Mouse (Mus musculus): ENCODE measurements around the gene Slc29a3. TPM values are rescaled to one million over a fixed set of nuclear protein-coding genes. Genes with fewer than 3 reads are reported as not detected.
A peak's percentile ranks its signal among the peaks of the same experiment; 100 is the strongest.
"Not testable (repeated sequence)": the region's sequence is repeated elsewhere in the genome, so short reads cannot be mapped to it uniquely, and the experiment has no call there.

Slc29a3 gene
- polyA plus RNA-seq, 1 experiment from 2014 or later, result 11.8 TPM

DNA sequence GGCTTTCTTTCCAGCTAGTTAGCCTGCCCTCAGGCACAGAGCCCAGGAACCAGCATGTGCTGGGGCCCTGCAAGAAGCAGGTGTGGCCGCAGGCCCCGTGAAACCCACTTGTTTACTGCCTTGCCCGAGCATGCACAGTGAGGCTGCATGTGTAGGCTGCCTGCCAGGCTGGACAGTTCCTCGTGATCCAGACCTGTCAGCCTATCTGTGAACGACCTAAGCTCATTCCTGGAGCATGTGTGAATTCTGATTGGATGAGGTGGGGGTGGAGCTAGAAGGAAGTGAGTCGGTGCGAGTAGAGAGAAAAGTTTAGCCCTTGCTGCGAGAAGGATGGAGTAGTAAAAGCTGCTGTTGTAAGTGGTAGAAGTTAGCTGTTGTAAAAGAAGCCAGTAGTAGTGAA lies 40.3 kb downstream of the Slc29a3 start:
- H3K4me1 ChIP-seq (replicated peaks); H3K27ac ChIP-seq; H3K4me3 ChIP-seq; DNase-seq (ENCODE audit: low spot score); H3K27me3 ChIP-seq (ENCODE audit: insufficient read depth, poor library complexity, severe bottlenecking): not testable (repeated sequence)
- H3K9me3 ChIP-seq, result peaks cover 17% of the 10 kb centered on the region
- H3K36me3 ChIP-seq, result peaks cover 37% of the 10 kb centered on the region
- 68% methylated on average over 8 of the region's 8 CpGs for WGBS

DNA sequence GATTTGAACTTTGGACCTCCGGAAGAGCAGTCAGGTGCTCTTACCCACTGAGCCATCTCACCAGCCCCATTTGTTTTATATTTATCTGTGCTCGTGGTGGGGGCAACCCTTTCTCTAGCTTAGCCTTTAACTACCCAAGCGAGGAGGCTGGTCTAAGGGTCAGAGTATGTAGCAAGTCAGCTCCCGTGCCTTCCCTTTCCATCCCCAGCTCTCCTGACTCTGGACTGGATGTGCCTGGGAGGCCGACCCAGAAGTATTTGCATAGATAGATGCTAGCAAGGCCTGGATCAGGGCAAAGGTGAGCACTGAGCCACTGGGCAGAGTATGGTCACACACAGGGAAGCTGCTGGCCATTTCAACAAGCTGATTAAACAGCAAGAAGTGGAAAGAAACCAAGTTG lies 43.8 kb downstream of the Slc29a3 start:
- peaks cover 6% of the 10 kb centered on the region for H3K9me3 ChIP-seq
- H3K4me1 ChIP-seq (replicated peaks), result no peaks in the 10 kb centered on the region
- no peak for DNase-seq (ENCODE audit: low spot score)
- H3K27ac ChIP-seq, result no peak overlapping the region
- no peaks in the 10 kb centered on the region for H3K27me3 ChIP-seq (ENCODE audit: insufficient read depth, poor library complexity, severe bottlenecking)
- H3K4me3 ChIP-seq, result no peak overlapping the region
- WGBS, result 88% methylated on average over 5 of the region's 5 CpGs
- peaks cover 11% of the 10 kb centered on the region for H3K36me3 ChIP-seq

DNA sequence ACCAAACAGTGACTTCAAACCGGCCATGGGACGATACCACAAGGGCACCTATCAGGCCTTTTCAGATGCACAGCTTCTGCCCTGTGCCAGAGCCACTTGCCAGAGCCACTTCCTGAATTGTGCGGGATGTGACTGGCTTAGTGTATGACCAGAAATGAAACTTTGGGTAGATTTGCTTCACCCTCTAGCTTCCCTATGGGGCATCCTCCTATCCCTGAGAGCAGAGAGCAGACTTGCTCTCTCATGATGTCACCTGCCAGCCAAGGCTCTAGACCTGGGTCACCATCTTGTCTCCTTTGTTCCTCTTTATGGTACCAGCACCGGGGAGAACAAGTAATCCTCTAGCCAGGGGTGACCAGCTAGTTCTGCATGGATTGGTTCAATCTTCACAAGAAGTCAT lies 46.3 kb downstream of the Slc29a3 start:
- no peak for DNase-seq (ENCODE audit: low spot score)
- no peak overlapping the region for H3K4me3 ChIP-seq
- H3K27ac ChIP-seq, result no peak overlapping the region
- no peaks in the 10 kb centered on the region for H3K4me1 ChIP-seq (replicated peaks)
- no peaks in the 10 kb centered on the region for H3K36me3 ChIP-seq
- H3K27me3 ChIP-seq (ENCODE audit: insufficient read depth, poor library complexity, severe bottlenecking), result no peaks in the 10 kb centered on the region
- no peaks in the 10 kb centered on the region for H3K9me3 ChIP-seq
- 89% methylated on average over 4 of the region's 4 CpGs for WGBS

DNA sequence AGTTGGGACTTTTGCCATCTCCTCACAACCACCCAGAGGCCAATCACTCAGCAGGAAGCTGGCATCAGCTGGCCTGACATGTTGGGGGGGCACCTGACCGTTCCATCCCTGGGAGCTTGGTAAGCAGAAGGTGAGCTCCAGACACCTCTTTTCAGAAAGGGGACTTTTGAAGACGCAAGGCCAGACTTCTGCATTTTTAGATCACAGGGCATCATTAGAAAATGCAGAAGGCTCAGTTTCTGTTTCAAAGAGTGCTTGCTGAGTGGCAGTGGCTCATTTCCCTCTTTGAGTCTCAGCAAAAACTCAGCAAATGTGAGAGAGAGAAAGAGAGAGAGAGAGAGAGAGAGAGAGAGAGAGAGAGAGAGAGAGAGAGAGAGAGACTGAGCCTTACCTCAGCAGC lies 47.5 kb downstream of the Slc29a3 start:
- DNase-seq (ENCODE audit: low spot score), result no peak
- Histone ChIP-seq H3K27me3 (ENCODE audit: insufficient read depth, poor library complexity, severe bottlenecking) (no peaks in the 10 kb centered on the region), H3K27ac (no peak overlapping the region), H3K9me3 (no peaks in the 10 kb centered on the region), H3K36me3 (no peaks in the 10 kb centered on the region), H3K4me3 (no peak overlapping the region), H3K4me1 (replicated peaks) (no peaks in the 10 kb centered on the region)
- WGBS, result 65% methylated on average over 2 of the region's 2 CpGs

DNA sequence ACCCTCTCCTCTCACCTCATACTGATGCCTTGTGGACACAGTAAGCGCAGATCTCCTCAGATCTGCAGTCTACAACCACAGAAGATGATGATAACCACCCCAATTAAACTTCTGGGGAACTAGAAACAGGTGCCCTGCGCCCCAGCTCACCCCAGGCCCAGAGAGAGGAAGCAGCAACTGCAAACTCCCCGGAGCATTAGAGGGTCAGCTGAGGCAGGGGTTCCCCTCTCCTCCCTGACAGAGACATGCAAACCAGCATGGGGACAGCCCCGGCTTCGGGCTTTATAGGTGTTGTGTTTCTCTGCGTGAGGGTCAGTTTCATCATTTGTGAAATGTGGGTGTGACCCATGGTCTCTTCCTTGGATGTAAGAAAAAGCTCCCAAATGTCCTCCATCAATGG lies 54.8 kb downstream of the Slc29a3 start:
- DNase-seq (ENCODE audit: low spot score), result no peak
- H3K36me3 ChIP-seq, result no peaks in the 10 kb centered on the region
- WGBS, result 84% methylated on average over 6 of the region's 6 CpGs
- no peak overlapping the region for H3K4me3 ChIP-seq
- no peaks in the 10 kb centered on the region for H3K9me3 ChIP-seq
- no peak overlapping the region for H3K27ac ChIP-seq
- no peaks in the 10 kb centered on the region for H3K4me1 ChIP-seq (replicated peaks)
- H3K27me3 ChIP-seq (ENCODE audit: insufficient read depth, poor library complexity, severe bottlenecking), result peaks cover 12% of the 10 kb centered on the region; the same call in 1 of the 2 replicates

DNA sequence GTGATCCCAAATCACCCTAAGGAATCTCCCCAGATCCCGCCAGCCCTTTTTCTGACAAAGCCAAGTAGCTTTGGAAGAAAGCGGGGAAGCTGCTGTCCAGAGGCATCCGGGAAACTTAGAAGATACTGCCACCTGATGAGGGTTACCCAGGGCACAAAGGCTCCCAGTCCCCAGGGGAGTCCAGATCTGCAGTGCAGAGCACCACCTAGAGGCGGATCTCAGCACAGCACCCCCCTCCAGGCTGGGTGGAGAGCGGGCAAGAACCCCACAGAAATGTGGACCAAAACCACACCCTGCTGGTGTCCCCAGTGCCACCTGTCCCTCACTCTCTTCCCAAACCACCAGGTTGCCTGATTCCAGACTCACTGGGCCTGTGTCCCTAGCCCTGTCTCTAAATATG lies 55.6 kb downstream of the Slc29a3 start:
- H3K4me1 ChIP-seq (replicated peaks), result no peaks in the 10 kb centered on the region
- 15% methylated on average over 5 of the region's 5 CpGs for WGBS
- H3K9me3 ChIP-seq, result no peaks in the 10 kb centered on the region
- no peak overlapping the region for H3K4me3 ChIP-seq
- H3K27ac ChIP-seq, result no peak overlapping the region
- no peaks in the 10 kb centered on the region for H3K36me3 ChIP-seq
- DNase-seq (ENCODE audit: low spot score), result peak; percentile 66
- H3K27me3 ChIP-seq (ENCODE audit: insufficient read depth, poor library complexity, severe bottlenecking), result peaks cover 12% of the 10 kb centered on the region; the same call in 1 of the 2 replicates

DNA sequence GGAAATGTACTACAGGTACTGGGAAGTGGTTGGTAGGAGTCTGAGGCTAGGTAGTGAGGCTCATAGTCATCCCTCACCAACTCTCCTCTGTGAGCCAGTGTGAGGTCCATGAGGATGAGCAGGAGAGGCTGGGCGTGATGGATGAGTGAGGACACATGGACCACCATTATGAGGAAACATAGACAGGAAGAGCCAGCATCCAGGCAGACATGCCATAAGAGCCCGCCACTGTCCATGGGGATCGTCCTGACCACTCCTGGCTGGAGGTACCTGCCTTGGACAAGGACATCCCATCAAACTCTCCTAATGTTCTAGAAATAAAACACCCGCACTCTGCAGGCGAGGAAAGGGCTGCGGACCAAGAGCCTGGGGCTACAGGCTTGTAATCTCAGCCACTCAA lies 56.2 kb downstream of the Slc29a3 start, which contains the start of gene Cdh23:
TSS of gene Cdh23 (minus strand) at position 101 of the 400 bp plus-strand sequence.
- Histone ChIP-seq H3K4me1 (replicated peaks) (no peaks in the 10 kb centered on the region), H3K9me3 (no peaks in the 10 kb centered on the region), H3K27me3 (ENCODE audit: insufficient read depth, poor library complexity, severe bottlenecking) (peaks cover 15% of the 10 kb centered on the region; the same call in 1 of the 2 replicates), H3K4me3 (no peak within 1 kb of the TSS), H3K36me3 (no peaks in the 10 kb centered on the region), H3K27ac (no peak within 1 kb of the TSS)
- no peak for DNase-seq (ENCODE audit: low spot score)
- 88% methylated on average over 6 of the region's 6 CpGs for WGBS

DNA sequence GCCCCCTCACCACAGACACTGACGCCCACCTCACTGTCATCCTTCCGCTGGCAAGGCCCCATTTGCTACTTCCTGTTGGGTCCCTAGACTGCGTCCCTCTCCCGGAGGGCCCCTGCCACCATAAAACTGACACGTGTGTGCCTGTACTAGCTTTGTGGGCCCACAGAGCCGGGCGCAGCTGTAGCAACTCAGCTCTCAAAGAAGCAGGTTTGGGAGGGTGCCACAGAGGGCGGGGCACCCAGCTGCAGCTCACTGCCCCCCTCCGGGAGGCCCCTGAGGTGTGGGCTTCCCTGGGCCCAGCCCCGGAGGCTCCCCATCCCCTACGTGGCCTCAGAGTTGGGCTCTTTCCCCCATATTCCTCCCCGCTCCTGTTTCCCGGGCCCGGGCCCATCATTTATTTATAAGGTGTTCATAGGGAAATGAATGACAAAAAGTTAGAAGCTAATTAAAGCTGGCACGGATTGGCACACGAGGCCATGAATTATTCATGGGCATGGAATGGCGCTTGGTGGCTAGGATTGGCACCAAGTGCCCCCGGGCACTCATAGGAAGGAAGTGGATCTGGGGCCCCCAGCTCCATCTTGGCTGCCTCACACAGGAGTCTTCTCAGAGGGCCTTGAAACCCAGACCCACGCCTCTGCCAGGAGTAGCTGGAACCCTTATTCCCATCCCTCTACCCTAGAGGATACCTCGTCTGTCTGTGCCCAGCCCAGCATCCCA lies 60.8 kb downstream of the Slc29a3 start:
- no peak overlapping the region for H3K27ac ChIP-seq
- WGBS, result 82% methylated on average over 20 of the region's 20 CpGs
- H3K9me3 ChIP-seq, result no peaks in the 10 kb centered on the region
- H3K4me1 ChIP-seq (replicated peaks), result peaks cover 9% of the 10 kb centered on the region
- no peaks in the 10 kb centered on the region for H3K36me3 ChIP-seq
- no peak overlapping the region for H3K4me3 ChIP-seq
- H3K27me3 ChIP-seq (ENCODE audit: insufficient read depth, poor library complexity, severe bottlenecking), result peaks cover 48% of the 10 kb centered on the region
- DNase-seq (ENCODE audit: low spot score), result no peak

DNA sequence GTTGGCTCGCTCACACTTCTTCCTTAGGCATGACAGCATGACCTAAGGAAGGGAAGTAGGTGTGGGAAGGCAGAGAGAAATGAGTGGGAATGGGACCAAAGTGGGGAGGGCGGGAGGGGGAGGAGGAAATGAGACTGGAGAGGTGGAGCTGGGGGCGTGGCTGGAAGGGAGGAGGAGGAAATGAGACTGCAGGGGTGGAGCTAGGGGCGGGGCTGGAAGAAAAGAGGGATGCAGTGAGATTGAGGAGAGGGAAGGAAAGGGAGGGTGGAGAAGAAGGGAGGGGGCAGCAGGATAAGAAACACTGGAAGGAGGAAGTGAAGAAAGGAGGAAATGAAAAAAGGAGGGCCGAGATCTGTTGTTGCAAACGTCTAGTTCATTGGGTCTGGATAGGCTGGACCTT lies 61.6 kb downstream of the Slc29a3 start:
- H3K27me3 ChIP-seq (ENCODE audit: insufficient read depth, poor library complexity, severe bottlenecking), result peaks cover 57% of the 10 kb centered on the region
- no peak for DNase-seq (ENCODE audit: low spot score)
- no peak overlapping the region for H3K27ac ChIP-seq
- WGBS, result 51% methylated on average over 6 of the region's 6 CpGs
- no peak overlapping the region for H3K4me3 ChIP-seq
- peaks cover 18% of the 10 kb centered on the region for H3K4me1 ChIP-seq (replicated peaks)
- no peaks in the 10 kb centered on the region for H3K9me3 ChIP-seq
- no peaks in the 10 kb centered on the region for H3K36me3 ChIP-seq

DNA sequence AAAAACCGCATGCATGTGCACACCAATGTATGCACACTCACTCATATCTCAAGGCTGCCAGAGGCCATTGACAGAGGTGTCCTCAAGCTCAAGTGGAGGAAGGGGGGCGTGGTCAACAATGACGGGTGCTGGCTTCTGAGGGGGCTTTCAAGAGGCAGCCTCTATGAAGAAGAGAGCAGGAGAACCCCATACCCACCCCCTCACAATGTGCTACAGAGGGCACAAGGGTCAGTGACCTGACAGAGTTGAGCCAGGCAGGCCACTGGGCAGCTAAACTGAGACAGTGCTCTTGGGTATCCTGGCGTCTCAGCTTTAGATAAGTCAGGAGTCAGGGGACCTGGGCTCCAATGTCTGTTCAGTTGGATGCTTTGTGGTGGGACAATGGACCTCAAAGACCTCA lies 63.2 kb downstream of the Slc29a3 start:
- Histone ChIP-seq H3K9me3 (no peaks in the 10 kb centered on the region), H3K36me3 (no peaks in the 10 kb centered on the region), H3K4me1 (replicated peaks) (peaks cover 26% of the 10 kb centered on the region), H3K4me3 (no peak overlapping the region), H3K27me3 (ENCODE audit: insufficient read depth, poor library complexity, severe bottlenecking) (peaks cover 72% of the 10 kb centered on the region), H3K27ac (no peak overlapping the region)
- no peak for DNase-seq (ENCODE audit: low spot score)
- WGBS, result 74% methylated on average over 4 of the region's 4 CpGs

DNA sequence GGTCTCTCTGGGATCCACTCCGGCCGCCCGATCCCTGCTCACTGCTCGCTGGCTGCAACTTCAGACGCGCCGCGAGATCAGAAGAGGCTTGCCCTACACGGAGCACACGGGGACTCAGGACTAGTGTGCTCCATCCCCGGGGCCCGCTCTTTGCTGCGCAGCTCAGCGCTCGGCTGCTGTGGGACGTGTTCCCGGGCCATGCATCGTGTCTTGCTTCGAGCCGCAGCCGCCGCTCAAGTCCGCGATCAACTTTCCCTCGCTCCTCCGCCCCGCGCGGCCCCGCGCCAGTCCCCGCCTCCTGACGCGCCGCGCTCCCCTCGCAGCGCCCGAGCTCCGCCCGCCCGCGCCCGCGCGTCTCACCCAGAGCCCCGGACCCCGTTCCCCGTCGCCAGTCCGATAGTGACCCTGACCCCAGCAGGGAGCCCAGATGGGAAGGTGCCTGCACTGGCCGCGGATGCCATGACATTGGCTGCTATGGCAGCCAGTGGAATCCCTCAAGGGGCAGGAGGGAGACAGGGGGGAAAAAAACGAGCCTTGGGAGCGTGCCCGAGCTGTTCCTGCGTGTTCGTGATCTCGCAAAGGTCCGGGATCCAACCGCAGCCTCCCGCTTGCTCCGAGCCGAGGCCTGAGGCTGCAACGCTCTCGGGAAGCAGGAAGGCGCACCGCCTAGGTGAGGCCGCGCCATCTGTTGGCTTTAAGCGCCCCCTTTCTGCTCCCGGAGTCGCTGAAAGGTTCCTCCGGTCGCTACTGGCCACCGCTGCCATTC lies 65.4 kb downstream of the Slc29a3 start:
- H3K4me1 ChIP-seq (replicated peaks), result peaks cover 26% of the 10 kb centered on the region
- WGBS, result under 1% methylated on average over 73 of the region's 76 CpGs
- H3K27me3 ChIP-seq (ENCODE audit: insufficient read depth, poor library complexity, severe bottlenecking), result peaks cover 94% of the 10 kb centered on the region
- H3K4me3 ChIP-seq, result peak overlapping the region; percentile 70
- no peaks in the 10 kb centered on the region for H3K9me3 ChIP-seq
- peak overlapping the region; percentile 23; the same call in 1 of the 2 replicates for H3K27ac ChIP-seq
- DNase-seq (ENCODE audit: low spot score), result peak; percentile 65
- no peaks in the 10 kb centered on the region for H3K36me3 ChIP-seq

DNA sequence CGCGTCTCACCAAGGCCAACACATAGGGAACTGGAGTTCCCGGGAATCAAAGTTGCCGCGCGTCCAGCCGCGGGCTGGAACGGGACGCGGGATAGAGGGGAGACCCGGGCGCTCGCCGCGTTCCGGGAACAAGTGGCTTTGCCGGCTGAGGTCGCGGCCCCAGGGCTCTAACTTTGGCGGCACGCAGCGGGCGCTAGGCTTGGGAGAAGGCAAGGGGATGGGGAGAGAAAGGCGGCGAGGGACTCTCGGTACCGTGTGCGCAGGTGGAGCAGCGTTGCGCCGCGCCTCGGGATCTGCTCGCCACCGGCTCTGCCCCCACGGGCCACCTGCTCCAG lies 66.0 kb downstream of the Slc29a3 start:
- Histone ChIP-seq H3K4me1 (replicated peaks) (peaks cover 26% of the 10 kb centered on the region), H3K36me3 (no peaks in the 10 kb centered on the region), H3K27ac (no peak overlapping the region), H3K27me3 (ENCODE audit: insufficient read depth, poor library complexity, severe bottlenecking) (peaks cover 94% of the 10 kb centered on the region), H3K4me3 (peak overlapping the region; percentile 70), H3K9me3 (no peaks in the 10 kb centered on the region)
- peak; percentile 47 for DNase-seq (ENCODE audit: low spot score)
- under 1% methylated on average over 37 of the region's 37 CpGs for WGBS

Measured in hindbrain, embryonic 10.5 days (tissue).